Mouse (Mus musculus) stomach, postnatal 0 days (tissue): Measurements from ENCODE around the gene Cntnap2.

ENCODE experiments used
- CTCF ChIP-seq: IDR thresholded peaks from 2 replicates; pipeline ENCODE4 v1.5.1; 2016; ENCODE audit warnings: antibody characterized with exemption, low read depth, mild to moderate bottlenecking, moderate library complexity
- EP300 ChIP-seq: optimal IDR thresholded peaks from 2 replicates; pipeline ENCODE3; 2016; ENCODE audit warnings: antibody characterized with exemption

DNA sequence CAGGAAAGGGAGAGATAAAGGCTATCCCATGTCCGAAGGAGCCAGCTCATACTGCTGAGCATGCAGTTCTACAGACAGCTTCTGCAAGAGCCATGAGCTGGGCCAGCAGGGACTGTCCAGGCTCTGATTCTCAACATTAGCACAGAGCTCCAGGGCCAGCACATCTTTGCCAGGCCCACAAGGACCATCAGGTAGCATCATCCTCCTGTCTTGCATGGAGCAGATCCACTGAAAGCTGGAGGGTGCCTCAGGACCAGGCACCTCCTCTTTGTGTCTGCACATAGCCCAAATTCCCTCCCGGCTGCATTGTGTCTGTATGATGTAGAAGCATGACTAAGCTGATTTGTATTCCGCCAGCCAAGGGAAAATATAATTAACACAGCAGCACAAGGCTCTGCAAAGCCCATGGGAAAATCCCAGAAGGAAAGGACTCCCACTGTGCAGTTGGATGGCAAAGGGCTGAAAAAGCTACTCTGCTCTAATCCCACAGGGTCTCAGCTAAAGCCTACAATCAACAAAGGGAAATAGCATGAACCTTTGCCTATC, 2180.3 kb downstream of the Cntnap2 start:
- TF ChIP-seq EP300: no peak
- no peak for TF ChIP-seq CTCF
